Mouse (Mus musculus) ES-E14 (cell line): ENCODE data around the gene Sesn3. TPM values are rescaled to one million over a fixed set of nuclear protein-coding genes. Genes with fewer than 3 reads are reported as not detected.

Source experiments
- DNase-seq: peaks from one replicate; pipeline ENCODE4 v3.0.0-alpha.2; 2013; ENCODE audit warnings: low read depth, low spot score
- H3K27ac ChIP-seq: 2 replicates; pipeline ENCODE4 v1.5.1; 2012; ENCODE audit warnings: low read depth, mild to moderate bottlenecking, low read length, moderate library complexity, mixed read lengths; ENCODE audit not compliant: poor library complexity, insufficient read depth, severe bottlenecking
- H3K36me3 ChIP-seq: 2 replicates; pipeline ENCODE4 v1.6.1; 2012; ENCODE audit warnings: mild to moderate bottlenecking, low read length, moderate library complexity, mixed read lengths; ENCODE audit not compliant: control insufficient read depth, poor library complexity, insufficient read depth, severe bottlenecking
- H3K4me1 ChIP-seq, 2 experiments: fragments of 150-350 bp in 1 of 2; sonication (generic) in 1 of 2; 2 replicates each; pipeline ENCODE4 v1.6.1; 2012; ENCODE audit warnings: low read length in 2 of 2, mild to moderate bottlenecking in 1 of 2, mixed read lengths in 1 of 2; ENCODE audit not compliant: control insufficient read depth in 2 of 2, insufficient read depth in 2 of 2, poor library complexity in 1 of 2
- H3K4me3 ChIP-seq, 2 experiments: fragments of 150-350 bp in 1 of 2; sonication (generic) in 1 of 2; 2 replicates each; pipeline ENCODE4 v1.5.1; 2012; ENCODE audit warnings: low read length in 2 of 2, low read depth in 1 of 2, mild to moderate bottlenecking in 1 of 2, mixed read lengths in 1 of 2; ENCODE audit not compliant: insufficient read depth in 1 of 2, poor library complexity in 1 of 2, severe bottlenecking in 1 of 2
- H3K9ac ChIP-seq: 2 replicates; pipeline ENCODE4 v1.6.1; 2012; ENCODE audit warnings: low read depth, mild to moderate bottlenecking, low read length, mixed read lengths; ENCODE audit not compliant: poor library complexity, insufficient read depth, severe bottlenecking
- H3K9me3 ChIP-seq: fragments of 150-350 bp; sonication (generic); 2 replicates; pipeline ENCODE4 v1.6.1; 2012; ENCODE audit warnings: low read depth, mild to moderate bottlenecking, low read length; ENCODE audit not compliant: control insufficient read depth, insufficient read depth
- CHD2 ChIP-seq: IDR thresholded peaks from 2 replicates; pipeline ENCODE4 v1.6.1; 2014; ENCODE audit warnings: mild to moderate bottlenecking, low read depth, low read length, inconsistent platforms
- HCFC1 ChIP-seq: IDR thresholded peaks from 2 replicates; pipeline ENCODE4 v1.6.1; 2012; ENCODE audit warnings: low read length, inconsistent platforms, borderline replicate concordance; ENCODE audit not compliant: insufficient read depth
- MAFK ChIP-seq: IDR thresholded peaks from 2 replicates; pipeline ENCODE4 v1.6.1; 2014; ENCODE audit warnings: mild to moderate bottlenecking, low read depth, low read length, inconsistent platforms; ENCODE audit not compliant: insufficient read depth
- ZC3H11A ChIP-seq: IDR thresholded peaks from 2 replicates; pipeline ENCODE4 v1.6.1; 2012; ENCODE audit warnings: low read depth, mild to moderate bottlenecking, inconsistent platforms, low read length, borderline replicate concordance
- ZNF384 ChIP-seq: IDR thresholded peaks from 2 replicates; pipeline ENCODE4 v1.6.1; 2012; ENCODE audit warnings: low read depth, low read length, inconsistent platforms
- in situ Hi-C, 2 experiments: fragments of 600-800 bp; cut with MboI; formaldehyde crosslinking; loops; one replicate each; pipeline ENCODE4 v1.15.1; 2025; ENCODE audit warnings: low sequenced_read_pairs in 2 of 2, inconsistent platforms in 1 of 2; ENCODE audit not compliant: unreplicated experiment in 2 of 2
- total RNA-seq: library from RNA; depleted of rRNA; stranded (reverse); fragments of 300-350 nt; gene quantifications from 2 replicates; pipeline ENCODE4 v1.2.3, GENCODE M21; 2012

Gene Sesn3
- total RNA-seq, 1 experiment: 7.1 TPM

DNA sequence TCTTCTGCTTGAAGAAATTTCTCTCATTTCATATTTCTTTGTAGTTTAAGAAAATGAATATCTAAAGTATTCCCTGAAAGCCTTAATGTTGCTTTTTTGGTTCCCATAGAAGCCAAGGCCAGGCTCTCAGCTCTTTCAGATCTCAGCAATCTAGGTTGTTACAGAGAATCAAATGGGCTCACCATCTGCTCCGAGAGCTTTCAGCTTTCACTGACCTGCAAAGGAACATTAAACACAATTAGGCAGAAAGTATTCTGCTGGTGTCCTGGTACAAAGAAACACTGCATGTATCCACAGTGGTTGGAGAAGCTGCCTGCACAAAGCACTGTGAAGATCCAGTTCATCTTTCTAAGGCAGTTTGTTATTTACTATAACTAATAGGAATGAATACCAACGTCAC is 32.6 kb upstream of the Sesn3 start:
- in situ Hi-C loops: no loop called here
- DNase-seq: no peak
- Histone ChIP-seq H3K4me1 (peaks cover 0 to 10% of the 10 kb centered on the region in 2 experiments; a peak in 1 of 4 replicates), H3K36me3 (no peaks in the 10 kb centered on the region), H3K4me3 (no peak overlapping the region), H3K9ac (no peak overlapping the region), H3K27ac (no peak overlapping the region), H3K9me3 (no peaks in the 10 kb centered on the region)
- no peak for TF ChIP-seq CHD2
- TF ChIP-seq MAFK: no peak
- no peak for TF ChIP-seq ZC3H11A
- TF ChIP-seq ZNF384: no peak
- TF ChIP-seq HCFC1: no peak

DNA sequence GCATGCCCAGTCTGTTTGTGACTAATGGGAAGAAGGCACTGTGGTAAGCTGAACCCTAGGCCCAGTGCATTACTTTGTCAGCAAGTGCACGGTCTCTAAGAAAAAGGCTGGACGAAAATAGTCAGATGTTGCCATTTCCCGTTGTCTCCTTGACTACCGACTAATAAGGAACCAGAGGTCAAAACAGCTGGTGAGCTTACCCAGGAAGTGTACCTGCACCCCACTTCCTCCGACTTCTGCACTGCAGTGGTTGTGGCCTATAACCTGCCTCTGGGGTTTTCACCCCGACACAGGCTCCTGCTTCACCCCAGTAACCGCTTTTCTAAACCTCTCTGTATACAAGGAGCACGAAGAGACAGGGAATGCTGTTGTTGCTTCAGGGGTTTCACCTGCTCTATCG is 30.3 kb upstream of the Sesn3 start:
- peaks cover 0 to 14% of the 10 kb centered on the region in 2 experiments; a peak in 1 of 4 replicates for H3K4me1 ChIP-seq
- peak overlapping the region; percentile 60; the same call in 1 of the 2 replicates for H3K27ac ChIP-seq
- no peaks in the 10 kb centered on the region for H3K9me3 ChIP-seq
- no peaks in the 10 kb centered on the region for H3K36me3 ChIP-seq
- no peak for DNase-seq
- H3K4me3 ChIP-seq: no peak overlapping the region
- TF ChIP-seq CHD2: no peak
- in situ Hi-C loops: no loop called here
- no peak overlapping the region for H3K9ac ChIP-seq

DNA sequence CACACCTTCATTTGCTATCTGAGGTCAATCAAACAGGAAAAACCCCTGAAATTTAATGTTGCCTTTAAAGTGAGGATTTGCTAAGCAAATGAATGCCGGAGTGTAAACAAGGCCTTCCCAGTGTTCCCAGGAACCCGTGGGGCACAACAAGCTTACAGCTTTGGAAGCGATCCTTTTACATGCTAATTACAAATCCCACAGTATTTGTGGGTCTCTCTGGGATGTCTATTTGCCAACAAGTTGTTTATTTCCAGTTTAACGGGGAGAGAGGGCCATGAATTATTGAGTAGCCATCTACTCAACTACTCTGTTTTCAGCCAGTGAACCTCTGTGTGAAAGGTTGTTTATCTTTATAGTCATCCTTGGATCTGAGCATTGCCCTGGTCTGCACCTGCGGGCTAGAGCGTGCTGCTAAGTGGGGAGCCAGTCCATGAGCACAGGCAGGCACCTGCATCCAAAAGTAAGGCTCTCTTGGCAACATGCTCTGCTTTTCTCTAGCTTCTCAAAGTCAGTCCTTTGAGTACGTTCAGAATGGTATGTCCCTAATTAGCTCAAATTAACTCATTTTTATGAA is 29.8 kb upstream of the Sesn3 start:
- H3K9me3 ChIP-seq: no peaks in the 10 kb centered on the region
- no peaks in the 10 kb centered on the region for H3K36me3 ChIP-seq
- H3K9ac ChIP-seq: no peak overlapping the region
- no peak for DNase-seq
- TF ChIP-seq ZNF384: no peak
- no peak for TF ChIP-seq ZC3H11A
- no peak for TF ChIP-seq CHD2
- TF ChIP-seq HCFC1: no peak
- TF ChIP-seq MAFK: no peak
- in situ Hi-C loops: no loop called here
- no peak overlapping the region for H3K27ac ChIP-seq
- H3K4me1 ChIP-seq: peaks cover 0 to 14% of the 10 kb centered on the region in 2 experiments; a peak in 1 of 4 replicates
- no peak overlapping the region for H3K4me3 ChIP-seq

DNA sequence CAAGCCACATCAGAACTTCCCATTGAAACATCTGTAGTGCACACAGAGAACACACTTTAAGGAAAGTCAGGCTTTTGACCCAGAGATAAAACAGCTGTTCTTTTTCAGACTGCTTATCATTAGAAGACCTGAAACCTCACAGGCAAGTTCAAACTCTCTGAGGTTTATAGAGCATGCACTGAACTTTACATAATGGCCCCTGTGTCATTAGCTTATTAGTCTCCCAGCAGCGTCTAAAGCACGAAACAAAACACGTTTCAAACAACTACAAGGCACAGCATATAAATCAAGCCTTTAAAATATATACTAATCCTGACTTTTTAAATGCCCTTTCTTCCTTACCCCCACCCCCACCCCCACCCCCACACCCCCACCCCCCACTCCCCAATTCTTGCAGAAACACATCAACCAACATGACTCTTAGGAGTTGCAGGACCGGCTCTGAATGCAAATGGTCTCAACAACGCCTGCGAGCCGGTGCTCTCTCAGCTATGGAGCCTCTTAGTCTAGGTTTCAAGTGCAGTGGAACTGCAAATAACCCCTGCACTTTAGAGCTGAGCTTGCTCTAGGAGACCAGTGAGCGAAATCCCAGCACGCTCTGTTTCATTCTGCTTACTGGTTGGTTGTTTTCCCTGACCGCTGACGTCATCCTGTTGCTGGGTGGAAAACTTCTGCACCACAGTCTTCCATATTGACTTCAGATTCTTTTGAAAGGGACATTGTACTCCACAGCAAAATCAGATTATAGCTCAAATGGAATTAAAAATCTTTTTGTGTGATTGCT is 28.7 kb upstream of the Sesn3 start:
- Histone ChIP-seq H3K4me3 (no peak overlapping the region), H3K27ac (no peak overlapping the region), H3K9me3 (no peaks in the 10 kb centered on the region), H3K9ac (no peak overlapping the region), H3K4me1 (peaks cover 0 to 14% of the 10 kb centered on the region in 2 experiments; a peak in 1 of 4 replicates), H3K36me3 (no peaks in the 10 kb centered on the region)
- no peak for DNase-seq
- in situ Hi-C loops: no loop called here
- TF ChIP-seq ZNF384 (no peak), MAFK (no peak), ZC3H11A (no peak), CHD2 (no peak), HCFC1 (no peak)
